Mouse (Mus musculus) brain, adult 2 months (tissue): Measurements from ENCODE around the gene Olfr313.

Experiments used
- DNase-seq: peaks from one replicate; pipeline ENCODE4 v3.0.0; 2011; ENCODE audit warnings: low read depth, low spot score

The Olfr313 gene

DNA sequence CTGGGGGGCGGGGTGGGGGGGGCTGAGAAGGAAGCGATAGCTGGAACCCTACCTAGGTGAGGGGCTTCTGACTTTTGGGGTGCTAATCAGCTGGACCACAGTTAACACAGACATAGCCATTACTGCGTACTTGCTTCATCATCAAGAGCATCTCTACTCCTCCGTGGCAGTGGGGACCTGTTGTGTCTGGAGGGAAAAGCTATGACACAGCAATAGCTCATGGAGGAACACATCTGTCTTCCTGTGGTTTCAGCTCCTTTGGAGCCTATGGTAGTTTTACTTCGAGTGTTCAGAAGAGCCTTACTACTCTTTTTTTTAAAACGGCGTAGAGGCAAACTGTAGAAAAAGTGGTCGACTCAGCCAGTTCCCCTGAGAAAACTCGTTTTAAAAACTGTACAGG, 32.8 kb downstream of the Olfr313 start:
- peak; percentile 20 for DNase-seq

DNA sequence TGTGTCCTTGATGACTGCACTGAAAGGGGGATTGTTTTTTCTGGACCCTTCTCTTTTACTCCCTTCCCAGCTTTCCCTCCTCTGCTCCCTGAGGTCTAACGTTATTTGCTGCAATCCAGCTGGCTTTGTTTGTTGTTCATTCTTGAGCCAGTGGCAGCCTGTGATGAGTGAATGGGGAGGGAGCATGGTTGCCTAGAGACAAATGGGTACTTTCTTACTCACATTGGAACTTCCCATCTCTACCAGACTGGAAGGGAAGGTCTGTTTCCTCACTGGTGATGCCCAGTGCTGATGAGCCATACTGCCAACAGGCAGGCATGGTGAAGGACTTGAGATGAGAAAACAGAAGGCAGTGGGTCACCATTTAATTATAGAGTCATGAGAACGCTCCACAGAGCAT, 34.9 kb downstream of the Olfr313 start:
- no peak for DNase-seq

DNA sequence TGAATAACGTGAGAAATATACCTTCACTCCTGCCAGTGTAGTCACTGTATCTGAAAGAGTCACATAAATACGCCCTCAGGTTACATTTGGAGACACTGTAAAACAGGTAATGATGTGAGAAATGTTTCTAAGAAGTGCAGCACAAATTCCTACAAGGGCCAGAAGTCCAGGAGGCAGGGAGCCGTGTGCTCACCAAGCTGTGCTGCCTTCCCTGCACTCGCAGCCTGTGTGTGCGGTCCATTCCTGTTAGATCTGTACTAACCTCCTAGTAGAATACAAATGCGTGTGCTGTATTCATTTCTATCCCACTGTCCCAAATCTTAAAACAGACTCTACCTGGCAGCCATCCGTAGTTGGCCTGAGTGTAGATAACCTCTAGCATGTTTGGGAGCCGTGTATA, 45.9 kb downstream of the Olfr313 start:
- no peak for DNase-seq

DNA sequence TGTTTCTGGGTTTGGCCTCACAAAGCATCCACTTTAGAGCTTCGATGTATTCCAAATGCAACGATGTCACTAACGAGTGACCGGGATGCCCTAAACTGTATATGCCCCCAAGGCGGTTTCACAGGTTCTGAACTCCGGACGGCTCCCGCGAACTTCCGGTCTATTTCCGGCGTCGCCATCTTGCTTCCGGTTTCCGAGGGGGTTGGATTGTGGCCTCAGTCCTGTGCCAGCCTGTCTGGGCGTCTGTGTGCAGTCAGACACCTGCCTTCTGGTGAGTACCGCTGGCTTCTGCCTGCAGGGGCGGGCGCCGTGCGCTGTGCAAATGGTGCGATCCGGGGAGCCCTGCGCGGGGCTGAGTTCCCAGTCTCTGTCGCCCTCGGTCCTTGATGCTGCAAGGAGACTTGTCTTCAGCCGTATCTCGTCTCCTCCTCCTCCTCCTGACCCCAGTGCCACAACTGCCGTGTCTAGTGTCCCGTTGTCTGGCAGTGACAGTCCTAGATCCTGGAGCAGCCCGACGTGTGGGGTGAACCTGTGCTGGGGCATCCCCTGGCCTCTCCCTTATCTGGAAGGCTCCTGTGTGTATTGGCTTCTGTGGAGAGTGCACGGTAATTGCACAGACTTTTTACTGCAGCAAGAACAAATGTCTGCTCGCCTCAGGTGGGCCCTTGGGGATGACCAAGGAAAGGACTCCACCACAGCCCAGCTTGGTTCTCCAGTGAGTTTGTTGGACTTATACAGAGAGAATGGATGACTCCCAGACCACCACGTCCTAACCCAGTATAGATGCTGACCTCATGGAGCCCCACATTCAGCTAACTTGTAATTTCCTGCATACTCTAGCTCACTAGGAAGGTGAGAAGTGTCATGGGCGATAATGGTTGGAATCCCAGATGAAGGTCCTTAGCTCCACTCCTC, 52.5 kb downstream of the Olfr313 start, which contains the start of gene 2810021J22Rik:
TSS of gene 2810021J22Rik (plus strand) at position 178 of the 915 bp plus-strand sequence.
- peak; percentile 92 for DNase-seq

DNA sequence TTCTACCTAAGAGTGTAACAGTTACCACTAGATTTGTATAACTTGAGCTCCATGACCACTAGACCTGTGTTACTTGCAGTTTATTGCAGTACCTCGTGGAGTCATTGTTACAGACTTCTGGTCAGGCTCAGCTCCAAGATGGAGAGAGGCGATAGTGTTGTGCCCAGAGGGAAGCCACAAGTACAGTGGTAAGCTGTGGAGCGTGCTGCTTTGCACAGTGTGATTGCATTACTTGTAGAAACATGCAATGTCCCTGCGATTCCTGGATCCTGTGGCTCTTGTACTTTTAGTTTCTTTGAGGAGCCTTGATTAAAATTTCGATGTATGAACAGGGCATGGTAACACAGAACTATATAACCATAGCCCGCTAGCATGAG, 53.1 kb downstream of the Olfr313 start:
- no peak for DNase-seq
